Mouse (Mus musculus) erythroblast, embryonic 14.5 days (primary cell): Measurements from ENCODE around the gene 5530400C23Rik. TPM values are rescaled to one million over a fixed set of nuclear protein-coding genes. Genes with fewer than 3 reads are reported as not detected.
"Not testable (repeated sequence)": the region's sequence is repeated elsewhere in the genome, so short reads cannot be mapped to it uniquely, and the experiment has no call there.

Experiments used
- H3K27me3 ChIP-seq: 2 replicates; pipeline ENCODE4 v1.6.1; 2012; ENCODE audit warnings: inconsistent platforms; ENCODE audit not compliant: control insufficient read depth
- H3K36me3 ChIP-seq: 2 replicates; pipeline ENCODE4 v1.6.1; 2012; ENCODE audit warnings: mild to moderate bottlenecking, inconsistent platforms; ENCODE audit not compliant: control insufficient read depth
- H3K4me1 ChIP-seq: 2 replicates; pipeline ENCODE4 v1.6.1; 2012; ENCODE audit warnings: inconsistent platforms; ENCODE audit not compliant: control insufficient read depth
- H3K4me3 ChIP-seq: replicated peaks from 2 replicates; pipeline ENCODE3; 2012; ENCODE audit warnings: moderate library complexity, mild to moderate bottlenecking, inconsistent platforms
- H3K9me3 ChIP-seq: 2 replicates; pipeline ENCODE4 v1.6.1; 2012; ENCODE audit warnings: low read length, inconsistent platforms, mixed read lengths; ENCODE audit not compliant: control insufficient read depth
- GATA1 ChIP-seq: IDR thresholded peaks from 2 replicates; pipeline ENCODE4 v1.6.1; 2012; ENCODE audit warnings: low read length, inconsistent platforms, mixed read lengths
- TAL1 ChIP-seq: IDR thresholded peaks from 3 replicates; pipeline ENCODE4 v1.6.1; 2012; ENCODE audit warnings: low read length, inconsistent platforms, mixed read lengths
- polyA plus RNA-seq: library from polyadenylated mRNA; stranded (reverse); fragments of >175 nt; gene quantifications from 2 replicates; pipeline ENCODE4 v1.2.3, GENCODE M21; 2012

Gene 5530400C23Rik
- not detected in 2 replicates for polyA plus RNA-seq

DNA sequence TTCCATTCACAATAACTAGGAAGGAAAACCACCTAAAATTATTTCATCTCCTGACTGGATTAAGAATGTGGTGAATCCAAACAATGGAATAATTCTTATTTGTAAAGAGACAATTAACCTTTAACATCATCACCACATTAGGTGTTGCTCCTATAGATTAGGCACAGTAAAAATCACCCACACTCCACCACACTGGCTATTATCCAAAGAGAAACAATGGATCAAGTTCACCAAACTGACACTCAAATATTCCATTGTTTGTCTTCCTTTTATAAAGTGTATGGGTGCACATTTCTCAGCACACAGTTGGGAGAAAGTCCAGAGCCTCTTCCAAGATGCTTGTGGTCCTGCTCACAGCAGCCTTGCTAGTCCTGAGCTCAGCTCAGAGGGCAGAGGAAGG lies at the start of gene 5530400C23Rik:
TSS of gene 5530400C23Rik (plus strand) at position 301 of the 400 bp plus-strand sequence.
- H3K36me3 ChIP-seq, H3K27me3 ChIP-seq, H3K4me1 ChIP-seq, H3K4me3 ChIP-seq, H3K9me3 ChIP-seq: not testable (repeated sequence)

DNA sequence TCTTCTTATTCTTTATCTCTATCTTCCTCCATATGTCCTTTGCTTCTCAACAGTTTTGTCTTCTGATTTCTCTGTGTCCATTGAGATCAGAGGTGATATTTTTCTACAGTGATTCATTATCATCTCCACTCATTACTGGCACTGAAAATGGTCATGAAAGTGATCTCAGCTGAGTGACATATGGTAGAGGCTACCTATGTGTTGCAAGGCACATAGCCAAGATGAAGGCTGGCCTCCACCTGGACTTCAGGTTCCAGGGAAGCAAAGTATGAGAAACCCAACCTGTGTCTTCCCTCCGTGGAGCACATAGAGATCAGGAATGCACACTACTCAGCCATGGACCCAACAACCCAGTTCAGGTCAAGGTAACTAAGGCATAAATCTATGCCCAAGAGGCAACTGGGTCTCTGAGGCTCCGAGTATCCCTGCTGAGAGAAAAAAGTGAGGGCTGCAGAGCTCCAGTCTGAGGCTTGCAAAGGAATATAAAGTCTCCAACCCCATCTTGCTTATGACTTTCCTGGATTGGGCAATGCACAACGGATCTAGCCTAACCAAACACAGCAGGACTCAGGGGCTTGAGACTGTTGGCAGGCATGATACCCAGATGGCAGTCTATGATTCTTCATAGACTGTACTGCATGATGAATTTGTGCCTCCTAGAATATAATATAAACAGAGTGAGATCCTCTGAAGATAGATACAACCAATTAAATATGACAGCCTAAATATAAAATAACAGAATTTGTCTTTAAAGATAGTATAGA lies 14.1 kb downstream of the 5530400C23Rik start:
- no peaks in the 10 kb centered on the region for H3K36me3 ChIP-seq
- no peak overlapping the region for H3K4me3 ChIP-seq
- no peaks in the 10 kb centered on the region for H3K27me3 ChIP-seq
- TF ChIP-seq TAL1 (no peak), GATA1 (no peak)
- H3K9me3 ChIP-seq: 0 out of 2 replicates have a peak, but pooled peaks cover 2% of the 10 kb centered on the region
- H3K4me1 ChIP-seq: no peaks in the 10 kb centered on the region

DNA sequence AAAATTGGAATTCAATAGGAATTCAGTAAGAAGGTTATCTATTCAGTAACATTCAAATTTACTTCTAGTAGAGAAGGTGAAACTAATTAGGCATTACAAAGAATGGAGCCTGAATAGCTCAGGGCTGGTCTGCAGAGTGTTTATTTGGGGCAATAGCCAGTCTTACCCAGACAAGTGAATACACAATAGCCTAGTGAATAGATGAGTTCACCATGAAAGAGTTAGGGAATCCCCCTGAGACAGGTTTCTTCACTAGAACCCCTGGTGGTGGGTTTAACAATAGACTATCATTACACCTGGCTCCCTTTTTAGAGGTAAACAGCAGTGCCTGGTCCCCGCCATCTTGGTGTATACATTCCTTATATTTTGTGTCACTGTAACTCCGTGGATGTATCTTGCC lies 21.9 kb downstream of the 5530400C23Rik start:
- H3K4me3 ChIP-seq, H3K9me3 ChIP-seq, H3K4me1 ChIP-seq, H3K27me3 ChIP-seq, H3K36me3 ChIP-seq: not testable (repeated sequence)

DNA sequence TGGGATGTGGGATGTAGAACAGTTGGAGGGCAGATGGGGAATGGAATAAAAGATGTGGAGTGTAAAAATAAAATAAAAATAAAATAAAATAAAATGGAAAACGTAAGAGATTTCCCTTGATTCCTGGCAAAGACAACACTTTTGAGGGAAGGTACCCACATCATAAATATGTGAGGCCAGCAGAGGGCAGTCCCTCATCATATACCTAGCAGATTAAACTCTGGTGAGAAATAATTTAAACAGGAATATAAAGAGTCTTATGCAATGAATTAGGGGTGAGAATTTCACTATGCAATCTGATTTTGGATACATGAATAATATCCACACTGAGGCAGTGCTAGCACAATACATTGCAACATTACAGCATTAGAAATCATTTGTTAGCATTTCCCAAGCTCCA lies 46.5 kb downstream of the 5530400C23Rik start:
- no peaks in the 10 kb centered on the region for H3K36me3 ChIP-seq
- no peak for TF ChIP-seq GATA1
- no peak for TF ChIP-seq TAL1
- no peaks in the 10 kb centered on the region for H3K4me1 ChIP-seq
- H3K27me3 ChIP-seq: no peaks in the 10 kb centered on the region
- H3K9me3 ChIP-seq: no peaks in the 10 kb centered on the region
- no peak overlapping the region for H3K4me3 ChIP-seq

DNA sequence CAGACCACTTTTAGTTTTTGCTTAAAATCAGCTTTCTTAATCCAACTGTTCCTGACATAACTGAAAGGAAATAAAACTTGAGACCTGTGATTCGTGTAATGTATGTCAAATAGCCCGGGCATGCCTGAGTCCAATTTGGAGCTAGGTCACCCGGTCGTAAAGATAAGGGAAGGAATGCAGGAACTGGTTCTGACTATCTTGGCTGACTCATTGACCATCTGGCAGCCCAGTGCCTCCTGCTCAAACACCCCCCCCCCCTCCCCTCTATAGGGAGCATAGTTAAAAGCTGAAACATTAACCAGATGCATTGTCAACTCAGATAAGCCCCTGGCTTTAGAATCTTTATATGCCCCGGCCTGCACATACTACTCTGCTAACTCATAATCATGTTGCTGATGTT lies 49.7 kb downstream of the 5530400C23Rik start:
- not testable (repeated sequence) for H3K27me3 ChIP-seq, H3K9me3 ChIP-seq, H3K4me3 ChIP-seq, H3K4me1 ChIP-seq, H3K36me3 ChIP-seq

Other genes with a start within 250 kb of the 5530400C23Rik start
- not detected in 2 replicates for gene Tas2r140, start 236.4 kb upstream of the 5530400C23Rik start, polyA plus RNA-seq
- 0.34 and 0.82 TPM in 2 replicates for gene Smim10l1, start 187.3 kb upstream of the 5530400C23Rik start, polyA plus RNA-seq